Mouse (Mus musculus) neural tube, embryonic 10.5 days (tissue): Measurements from ENCODE around the gene Vmn1r210.
"Not testable (repeated sequence)": the region's sequence is repeated elsewhere in the genome, so short reads cannot be mapped to it uniquely, and the experiment has no call there.

ENCODE experiments used
- DNase-seq: peaks from one replicate; pipeline ENCODE4 v3.0.0-alpha.2; 2017; ENCODE audit warnings: low spot score; ENCODE audit errors: extremely low spot score

Gene Vmn1r210

DNA sequence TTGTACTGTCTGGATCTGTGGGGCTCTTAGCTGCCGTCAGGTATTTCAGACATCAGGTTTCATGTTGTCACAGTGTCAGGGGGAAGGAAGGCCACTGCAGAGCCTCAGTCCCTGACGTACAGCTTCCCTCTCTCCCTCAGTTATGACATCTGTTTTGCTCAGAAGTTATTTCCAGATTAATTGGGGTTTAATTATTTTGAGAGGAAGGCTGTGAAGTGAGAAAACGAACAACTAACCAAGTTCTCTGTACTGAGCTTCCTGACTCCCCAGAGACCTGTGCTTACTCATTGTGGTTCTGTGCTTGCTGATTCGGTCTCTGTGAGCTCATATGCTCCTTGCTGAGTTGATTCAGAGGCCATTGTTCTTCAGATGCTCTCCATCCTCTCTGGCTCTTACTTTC is at the start of gene Vmn1r210:
Vmn1r210 (minus strand) TSS at position 101 of the 400 bp plus-strand sequence.
- no peak for DNase-seq

DNA sequence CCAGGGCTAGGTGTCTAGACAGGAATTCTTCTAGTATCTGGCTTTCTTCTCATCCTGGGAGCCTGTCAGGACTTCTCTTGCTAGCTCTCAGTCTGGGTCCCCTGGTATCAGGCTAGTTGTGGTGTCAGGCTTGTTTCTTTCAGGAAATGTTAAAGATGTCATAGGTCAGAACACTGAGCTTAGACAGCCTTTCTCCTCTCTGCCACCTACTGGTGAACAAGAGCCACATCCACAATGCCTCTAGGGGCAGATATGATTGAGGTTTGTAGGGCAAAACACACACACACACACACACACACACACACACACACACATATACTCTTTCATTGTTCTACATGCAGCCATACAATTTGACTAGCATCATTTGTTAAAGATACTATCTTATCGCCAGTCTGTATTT is 48.1 kb upstream of the Vmn1r210 start:
- no peak for DNase-seq

DNA sequence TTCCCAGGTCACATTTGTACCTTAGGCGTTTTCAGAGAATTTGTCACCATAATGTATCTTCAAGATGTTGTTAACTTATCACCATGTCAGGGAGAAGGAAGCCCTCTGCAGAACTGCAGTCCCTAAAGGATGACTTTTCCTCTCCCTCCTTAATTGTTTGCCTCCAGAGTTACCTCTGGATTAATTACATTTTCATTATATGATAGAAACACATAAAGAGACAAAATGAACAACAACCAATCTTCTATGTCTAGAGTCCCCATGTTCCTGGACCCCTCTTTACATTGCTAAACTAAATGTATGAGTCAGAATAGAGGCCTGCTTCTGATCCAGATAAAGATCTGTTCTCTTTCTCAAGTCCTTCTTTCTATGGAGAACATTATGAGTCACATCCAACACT is 26.3 kb upstream of the Vmn1r210 start, which contains the start of gene Vmn1r211:
Vmn1r211 (minus strand) TSS at position 101 of the 400 bp plus-strand sequence.
- DNase-seq = no peak

DNA sequence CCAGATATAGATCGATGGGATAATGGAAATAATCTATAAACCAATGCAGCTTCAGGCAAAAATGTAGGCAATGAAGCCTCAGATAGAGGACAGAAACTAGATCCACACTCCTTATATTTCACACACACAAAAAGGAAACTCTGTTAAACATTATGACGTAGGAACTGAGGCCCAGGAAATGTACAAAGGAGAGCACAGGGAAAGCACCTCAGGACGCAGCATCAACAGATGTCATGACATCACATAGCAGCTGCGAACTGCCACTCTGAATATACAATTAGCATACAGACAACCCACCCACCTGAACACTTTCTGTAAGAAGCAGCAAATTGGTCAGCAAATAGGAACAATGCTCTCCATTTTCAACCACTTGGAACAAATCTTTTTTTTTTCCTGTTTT is 23.6 kb upstream of the Vmn1r210 start:
- no peak for DNase-seq

DNA sequence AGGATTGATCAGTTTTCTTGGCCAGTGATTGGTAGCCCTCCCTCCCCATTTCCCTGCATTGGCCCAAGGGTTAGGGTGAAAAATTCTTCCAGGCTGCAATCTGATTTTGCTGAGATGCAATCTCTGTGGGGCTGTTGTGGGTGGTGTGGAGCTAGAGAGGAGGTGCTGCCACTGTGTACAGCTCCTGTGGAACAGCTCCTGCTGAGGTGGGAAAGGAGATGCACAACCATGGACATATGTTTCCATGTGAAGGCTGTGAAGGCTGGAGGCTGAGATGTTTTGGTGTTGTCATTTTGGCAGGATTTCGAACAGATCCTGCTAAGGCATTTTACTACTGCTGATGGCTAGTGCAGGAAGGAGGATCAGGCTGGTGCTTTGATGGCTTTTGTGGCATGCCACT is 15.7 kb upstream of the Vmn1r210 start:
- no peak for DNase-seq

DNA sequence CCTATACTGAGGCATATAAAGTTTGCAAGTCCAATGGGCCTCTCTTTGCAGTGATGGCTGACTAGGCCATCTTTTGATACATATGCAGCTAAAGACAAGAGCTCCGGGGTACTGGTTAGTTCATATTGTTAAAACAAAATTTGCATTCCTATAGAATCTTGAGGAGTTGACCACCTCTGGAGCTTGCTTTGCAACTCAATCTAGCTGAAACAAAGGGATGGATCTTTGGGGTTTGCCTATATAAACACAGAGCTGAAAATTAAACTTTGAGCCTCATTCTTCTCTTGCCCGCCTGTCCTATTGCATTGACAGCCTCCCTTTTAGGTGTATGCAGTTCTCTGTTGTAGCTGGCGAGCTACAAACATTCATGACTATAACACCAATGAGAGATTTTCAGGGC is 13.2 kb upstream of the Vmn1r210 start:
- DNase-seq = not testable (repeated sequence)

DNA sequence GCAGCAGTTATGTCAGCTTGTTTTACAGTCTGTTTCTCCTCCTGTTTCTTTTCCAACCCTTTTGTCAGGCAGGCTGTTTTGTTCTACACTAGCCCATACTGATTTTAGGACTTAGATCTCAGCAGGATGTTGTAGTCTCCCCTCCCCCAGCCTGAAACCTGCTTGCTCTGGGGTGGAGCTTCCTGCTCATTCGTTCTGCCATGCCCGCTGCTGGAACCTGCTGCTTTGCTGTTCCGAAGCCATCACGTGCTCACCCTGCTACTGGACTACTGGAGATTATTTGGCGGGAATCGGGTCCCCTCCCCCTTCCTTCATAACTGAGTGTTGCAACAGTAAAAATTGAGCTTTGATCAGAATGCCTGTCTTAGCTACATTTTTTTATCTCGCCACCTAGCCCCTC is 1.8 kb downstream of the Vmn1r210 start:
- not testable (repeated sequence) for DNase-seq

DNA sequence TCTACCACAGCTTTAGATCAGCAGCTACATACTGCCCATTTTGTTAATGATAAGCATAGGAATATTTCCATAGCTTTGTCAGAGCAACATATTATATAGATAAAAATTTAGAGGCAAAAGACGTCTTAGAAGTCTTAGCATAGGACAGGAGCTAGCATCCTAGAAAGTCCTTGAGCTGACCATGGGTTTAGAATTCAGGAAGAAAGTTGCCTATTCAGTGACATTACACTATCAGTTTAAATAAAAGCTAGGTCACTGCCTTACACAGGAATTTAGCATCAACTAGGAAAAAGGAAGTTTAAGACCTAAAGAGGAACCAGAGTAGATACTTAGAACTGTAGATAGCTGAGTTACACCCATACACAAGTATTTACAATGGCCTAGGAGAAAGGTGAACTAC is 9.5 kb downstream of the Vmn1r210 start:
- DNase-seq = not testable (repeated sequence)

DNA sequence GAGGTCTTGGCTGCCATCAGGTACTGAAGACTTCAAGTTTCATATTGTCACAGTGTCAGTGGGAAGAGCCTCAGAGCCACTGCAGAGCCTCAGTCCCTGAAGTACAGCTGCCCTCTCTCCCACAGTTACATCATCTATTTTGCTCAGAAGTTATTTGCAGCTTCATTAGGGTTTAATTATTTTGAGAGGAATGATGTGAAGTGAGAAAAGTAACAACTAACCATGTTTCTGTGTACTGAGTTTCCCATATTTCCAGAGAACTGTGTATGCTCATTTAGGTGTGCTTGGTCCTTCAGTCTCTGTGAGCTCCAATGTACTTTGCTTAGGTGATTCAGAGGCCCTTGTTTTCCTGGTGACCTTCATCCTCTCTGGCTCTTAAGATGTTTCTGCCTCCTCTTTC is 21.6 kb downstream of the Vmn1r210 start, which contains the start of gene Vmn1r209:
Vmn1r209 (minus strand) TSS at position 101 of the 400 bp plus-strand sequence.
- not testable (repeated sequence) for DNase-seq

DNA sequence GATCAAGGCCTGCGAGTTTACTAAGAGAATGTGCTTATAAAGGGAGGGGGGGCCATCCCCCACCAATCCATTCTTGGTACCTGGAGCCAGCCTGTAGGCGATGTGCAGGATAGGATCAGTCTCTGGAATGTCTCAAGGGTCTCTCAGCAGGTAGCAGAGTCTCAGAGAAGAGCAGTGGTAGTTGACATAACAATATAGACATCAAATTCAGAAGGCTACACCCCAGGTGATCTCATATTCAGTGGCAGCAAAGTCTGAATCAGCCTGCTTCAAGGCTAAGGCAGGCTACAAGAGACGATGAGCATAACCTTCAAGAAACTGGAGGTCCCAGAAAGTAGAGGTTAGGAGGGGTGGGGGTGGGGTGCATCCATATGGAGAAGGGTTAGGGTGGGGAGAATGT is 43.1 kb downstream of the Vmn1r210 start:
- DNase-seq = not testable (repeated sequence)

DNA sequence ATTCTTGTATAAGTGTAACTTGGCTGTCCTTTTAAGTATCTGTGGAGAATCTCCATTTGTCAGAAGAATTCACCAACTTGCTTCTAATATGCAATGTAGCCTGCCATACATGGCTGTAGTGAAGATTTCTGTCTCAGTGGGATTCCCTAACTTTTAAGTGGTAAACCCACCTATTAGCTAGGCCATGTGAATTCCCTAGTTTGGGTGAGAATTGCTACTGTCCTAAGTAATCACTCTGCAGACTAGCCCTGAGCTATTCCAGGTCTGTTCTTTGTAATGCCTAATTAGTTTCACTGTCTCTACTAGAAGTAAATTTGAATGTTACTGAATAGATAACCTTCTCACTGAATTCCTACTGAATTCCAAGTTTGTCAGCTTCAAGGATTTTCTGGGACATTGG is 47.0 kb downstream of the Vmn1r210 start:
- DNase-seq = not testable (repeated sequence)

DNA sequence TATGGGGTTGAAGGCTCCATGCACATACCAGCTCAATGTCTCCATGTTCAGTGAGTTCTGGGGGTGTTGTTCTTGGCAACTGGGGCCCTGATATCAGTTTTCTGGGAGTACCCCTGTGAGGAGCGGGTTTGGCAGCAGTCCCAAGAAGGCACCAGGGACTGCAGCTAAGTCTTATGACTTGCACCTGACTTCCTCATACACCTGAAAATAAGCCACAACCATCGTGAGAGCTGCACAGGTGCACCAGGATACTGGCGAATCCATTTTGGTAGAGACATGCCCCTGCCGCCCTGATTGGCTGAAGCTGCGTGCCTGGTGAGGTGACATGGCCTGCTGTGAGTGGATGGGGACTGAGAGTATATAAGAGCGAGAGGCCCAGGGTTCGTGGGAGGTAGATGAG is 53.8 kb downstream of the Vmn1r210 start, which contains the start of gene Vmn1r208:
Vmn1r208 (minus strand) TSS at position 101 of the 400 bp plus-strand sequence.
- DNase-seq = not testable (repeated sequence)
